Mouse (Mus musculus) frontal cortex, adult 2 months (tissue): Measurements from ENCODE around the gene Nectin3. TPM values are rescaled to one million over a fixed set of nuclear protein-coding genes. Genes with fewer than 3 reads are reported as not detected.
A peak's percentile ranks its signal among the peaks of the same experiment; 100 is the strongest.
"Not testable (repeated sequence)": the region's sequence is repeated elsewhere in the genome, so short reads cannot be mapped to it uniquely, and the experiment has no call there.

Experiments used
- DNase-seq, 2 experiments: peaks; one replicate each; pipeline ENCODE4 v3.0.0; 2022; ENCODE audit warnings: low spot score in 1 of 2; ENCODE audit errors: extremely low spot score in 1 of 2
- polyA plus RNA-seq: library from polyadenylated mRNA; depleted of rRNA; stranded (reverse); fragments of >200 nt; gene quantifications from 2 replicates; pipeline ENCODE4 v1.2.3, GENCODE M21; 2012

Gene Nectin3
- polyA plus RNA-seq, 1 experiment = 22.6 TPM

- no peak for DNase-seq
Observed at GRCm38 (mm10) chr16:46431317-46431716, 67.0 kb downstream of the Nectin3 start.

GRCm38 (mm10) chr16:46416177-46416576 lies 82.1 kb downstream of the Nectin3 start:
- no peak for DNase-seq

- DNase-seq = no peak
Observed at GRCm38 (mm10) chr16:46410739-46411057, 87.6 kb downstream of the Nectin3 start.

- peak; percentile 12 to 33 for DNase-seq
Observed at GRCm38 (mm10) chr16:46410053-46410738, 88.1 kb downstream of the Nectin3 start.

GRCm38 (mm10) chr16:46407997-46408396 lies 90.3 kb downstream of the Nectin3 start:
- DNase-seq = no peak

- DNase-seq = no peak
Observed at GRCm38 (mm10) chr16:46406844-46407639, 91.3 kb downstream of the Nectin3 start.

GRCm38 (mm10) chr16:46397945-46398344 lies 100.4 kb downstream of the Nectin3 start:
- no peak for DNase-seq

- no peak for DNase-seq
Observed at GRCm38 (mm10) chr16:46389415-46390033, 108.8 kb downstream of the Nectin3 start.

- DNase-seq = no peak
Observed at GRCm38 (mm10) chr16:46388527-46389414, 109.6 kb downstream of the Nectin3 start.

GRCm38 (mm10) chr16:46384279-46384678 lies 114.0 kb downstream of the Nectin3 start:
- DNase-seq = peak in 1 of 2 experiments; percentile 19

GRCm38 (mm10) chr16:46383344-46383743 lies 115.0 kb downstream of the Nectin3 start:
- DNase-seq = peak; percentile 24 to 43

- DNase-seq = no peak
Observed at GRCm38 (mm10) chr16:46376575-46376974, 121.8 kb downstream of the Nectin3 start.

- no peak for DNase-seq
Observed at GRCm38 (mm10) chr16:46362022-46362421, 136.3 kb downstream of the Nectin3 start.

GRCm38 (mm10) chr16:46357658-46358057 lies 140.7 kb downstream of the Nectin3 start:
- not testable (repeated sequence) for DNase-seq

- DNase-seq = no peak
Observed at GRCm38 (mm10) chr16:46356663-46357062, 141.7 kb downstream of the Nectin3 start.
